Mouse (Mus musculus) heart, adult 2 months (tissue): ENCODE data around the gene Tuba4a.

Experiments
- CTCF ChIP-seq: fragments of 200-600 bp; IDR thresholded peaks from 2 replicates; pipeline ENCODE4 v1.8.1; 2022; ENCODE audit warnings: antibody characterized with exemption, mild to moderate bottlenecking, moderate library complexity
- POLR2A ChIP-seq: fragments of 200-500 bp; IDR thresholded peaks from 2 replicates; pipeline ENCODE4 v1.6.1; 2011; ENCODE audit warnings: mild to moderate bottlenecking, low read depth, low read length, control low read depth; ENCODE audit not compliant: insufficient read depth

DNA sequence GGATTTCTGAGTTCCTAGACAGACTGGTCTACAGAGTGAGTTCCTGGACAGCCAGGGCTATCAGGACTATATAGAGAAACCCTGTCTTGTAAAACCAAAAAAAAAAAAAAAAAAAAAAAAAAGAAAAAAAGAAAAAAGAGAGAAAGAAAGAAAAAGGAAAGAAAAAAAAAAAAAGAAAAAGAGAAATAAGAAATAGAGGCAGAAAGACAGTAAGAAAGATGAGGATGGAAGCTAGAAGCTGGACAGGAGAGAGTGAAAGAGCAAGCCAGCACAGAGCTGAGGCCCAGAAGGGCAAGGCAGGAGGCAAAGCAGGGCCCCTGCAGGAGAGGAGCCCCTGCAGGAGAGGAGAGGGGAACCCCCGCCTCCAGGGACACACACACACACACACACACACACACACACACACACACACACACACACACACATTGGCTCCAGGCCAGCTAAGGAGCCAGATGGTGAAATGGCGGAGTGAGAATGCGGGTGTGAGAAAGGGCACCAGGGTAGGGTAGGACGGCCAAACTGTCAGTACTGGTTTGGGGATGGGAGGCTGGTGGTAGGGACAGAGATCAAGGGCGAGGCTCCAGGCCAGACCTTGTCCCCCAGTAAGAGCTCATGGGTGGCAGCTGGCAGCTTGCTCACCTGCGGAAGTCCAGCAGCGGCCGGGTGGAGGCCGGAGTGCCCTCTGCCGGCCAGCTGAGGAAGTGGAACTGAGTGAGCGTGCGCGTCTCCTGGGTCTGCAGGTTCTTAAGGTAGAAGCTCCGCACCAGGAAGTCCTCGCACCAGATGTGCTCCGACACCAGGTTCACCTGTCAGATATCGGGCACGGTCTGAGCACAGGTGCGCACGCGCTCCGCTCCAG, 31.7 kb upstream of the Tuba4a start:
- TF ChIP-seq CTCF (no peak), POLR2A (no peak)
